Mouse (Mus musculus): ENCODE results near the gene Hes1. TPM values are rescaled to one million over a fixed set of nuclear protein-coding genes. Genes with fewer than 3 reads are reported as not detected.
"Not testable (repeated sequence)": the region's sequence is repeated elsewhere in the genome, so short reads cannot be mapped to it uniquely, and the experiment has no call there.

Gene Hes1
- polyA plus RNA-seq, 1 experiment = 41.0 TPM

DNA sequence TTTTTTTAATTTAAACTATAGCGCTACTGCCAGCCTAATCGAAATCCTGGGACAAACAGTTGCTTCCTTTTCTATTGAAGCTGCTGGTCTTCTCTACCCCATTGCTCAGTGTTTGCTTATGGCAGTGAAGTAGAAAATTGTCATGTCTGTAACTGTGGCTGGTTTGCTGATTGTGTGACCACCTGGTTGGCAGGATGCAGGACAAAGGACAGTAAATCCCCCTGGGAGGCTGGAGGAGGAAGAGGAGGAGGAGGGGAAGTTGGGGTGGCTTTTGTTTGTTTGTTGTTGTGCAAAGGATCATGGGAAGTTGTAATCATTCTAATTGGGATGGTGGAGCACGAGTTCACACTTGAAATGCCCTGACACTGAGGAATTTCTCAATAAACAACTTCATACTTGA is 38.8 kb downstream of the Hes1 start:
- Histone ChIP-seq H3K4me3 (ENCODE audit: low read depth, low read length) (no peak overlapping the region), H3K9ac (ENCODE audit: low read depth, poor library complexity, severe bottlenecking) (no peak overlapping the region), H3K27me3 (ENCODE audit: control insufficient read depth, insufficient read depth, low read length, poor library complexity, severe bottlenecking) (no peaks in the 10 kb centered on the region), H3K9me3 (replicated peaks; ENCODE audit: control insufficient read depth, insufficient read depth, low read length, poor library complexity, severe bottlenecking) (no peaks in the 10 kb centered on the region), H3K4me1 (ENCODE audit: control insufficient read depth, insufficient read depth, low read length) (no peaks in the 10 kb centered on the region), H3K27ac (ENCODE audit: insufficient read depth, low read length) (no peak overlapping the region), H3K36me3 (ENCODE audit: control insufficient read depth, insufficient read depth, low read length, poor library complexity, severe bottlenecking) (no peaks in the 10 kb centered on the region)
- TF ChIP-seq CTCF (IDR thresholded peaks at IDR 0.05; ENCODE audit: low read depth, low read length) = no peak
- TF ChIP-seq POLR2A (IDR thresholded peaks at IDR 0.05; ENCODE audit: insufficient read depth, low read length) = no peak
- TF ChIP-seq EP300 (IDR thresholded peaks at IDR 0.05; ENCODE audit: insufficient read depth, low read depth, low read length) = no peak

DNA sequence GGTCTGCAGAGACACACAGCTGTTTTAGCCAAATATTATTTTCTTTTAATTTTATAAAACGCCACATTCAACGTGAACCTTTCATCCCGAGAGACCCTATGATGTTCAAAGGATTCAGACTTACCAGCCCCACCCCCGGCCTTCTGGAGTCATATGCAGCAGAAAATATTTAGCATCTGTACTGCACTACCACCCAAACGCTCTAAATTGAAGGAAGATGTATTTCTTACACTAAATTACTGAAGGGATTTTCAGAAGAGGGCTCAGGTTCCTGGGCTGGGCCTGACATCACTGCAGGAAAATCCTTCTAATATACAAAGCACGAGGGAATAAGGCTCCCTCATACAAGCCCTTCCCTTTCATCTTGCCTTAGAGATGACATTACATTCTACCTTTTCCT is 39.3 kb downstream of the Hes1 start:
- Histone ChIP-seq H3K4me3 (ENCODE audit: low read depth, low read length) (no peak overlapping the region), H3K9ac (ENCODE audit: low read depth, poor library complexity, severe bottlenecking) (no peak overlapping the region), H3K9me3 (replicated peaks; ENCODE audit: control insufficient read depth, insufficient read depth, low read length, poor library complexity, severe bottlenecking) (peaks cover 2% of the 10 kb centered on the region; the same call in 1 of the 2 replicates), H3K36me3 (ENCODE audit: control insufficient read depth, insufficient read depth, low read length, poor library complexity, severe bottlenecking) (no peaks in the 10 kb centered on the region), H3K27ac (ENCODE audit: insufficient read depth, low read length) (no peak overlapping the region), H3K4me1 (ENCODE audit: control insufficient read depth, insufficient read depth, low read length) (no peaks in the 10 kb centered on the region), H3K27me3 (ENCODE audit: control insufficient read depth, insufficient read depth, low read length, poor library complexity, severe bottlenecking) (no peaks in the 10 kb centered on the region)
- no peak for TF ChIP-seq CTCF (IDR thresholded peaks at IDR 0.05; ENCODE audit: low read depth, low read length)
- TF ChIP-seq EP300 (IDR thresholded peaks at IDR 0.05; ENCODE audit: insufficient read depth, low read depth, low read length) = no peak
- TF ChIP-seq POLR2A (IDR thresholded peaks at IDR 0.05; ENCODE audit: insufficient read depth, low read length) = no peak

DNA sequence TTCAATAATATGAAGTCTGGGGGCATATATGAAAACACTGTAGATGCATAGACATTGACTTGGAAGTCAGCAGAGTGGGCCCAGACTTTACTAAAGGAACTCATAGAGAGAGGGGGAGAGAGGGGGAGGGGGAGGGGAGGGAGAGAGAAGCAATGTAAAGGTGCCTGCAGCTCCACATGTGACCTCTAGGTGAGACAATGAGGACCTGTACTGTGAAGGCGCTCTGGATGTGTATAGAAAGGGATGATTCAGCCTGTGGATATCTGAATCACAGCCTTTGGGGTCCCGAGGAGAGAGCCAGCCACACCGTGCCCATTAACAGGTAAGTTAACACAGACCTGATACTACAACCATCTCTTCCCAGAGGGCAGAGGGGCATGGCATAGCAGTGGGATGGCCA is 40.2 kb downstream of the Hes1 start:
- peaks cover 11% of the 10 kb centered on the region for H3K9me3 ChIP-seq (replicated peaks; ENCODE audit: control insufficient read depth, insufficient read depth, low read length, poor library complexity, severe bottlenecking)
- H3K9ac ChIP-seq (ENCODE audit: low read depth, poor library complexity, severe bottlenecking) = no peak overlapping the region

DNA sequence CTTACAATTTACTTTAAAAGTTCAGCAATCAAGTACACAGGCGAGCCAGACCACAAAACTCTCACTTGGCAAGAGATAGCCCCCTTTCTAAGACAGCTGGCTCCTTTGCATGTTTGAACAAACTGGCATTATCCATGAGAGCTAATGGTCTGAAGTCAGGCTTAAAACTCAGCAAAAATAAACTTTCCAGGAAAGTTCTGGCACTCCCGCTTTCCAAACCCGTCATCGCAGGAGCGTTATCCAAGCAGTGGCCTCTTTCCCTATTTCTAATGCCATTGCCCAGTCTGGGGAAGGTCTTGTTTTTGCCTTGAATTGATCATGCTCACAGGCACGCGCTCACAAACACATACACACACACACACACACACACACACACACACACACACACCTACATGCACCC is 41.3 kb downstream of the Hes1 start:
- TF ChIP-seq POLR2A (IDR thresholded peaks at IDR 0.05; ENCODE audit: insufficient read depth, low read length) = no peak
- TF ChIP-seq EP300 (IDR thresholded peaks at IDR 0.05; ENCODE audit: insufficient read depth, low read depth, low read length) = no peak
- Histone ChIP-seq H3K4me3 (ENCODE audit: low read depth, low read length) (no peak overlapping the region), H3K27me3 (ENCODE audit: control insufficient read depth, insufficient read depth, low read length, poor library complexity, severe bottlenecking) (no peaks in the 10 kb centered on the region), H3K9me3 (replicated peaks; ENCODE audit: control insufficient read depth, insufficient read depth, low read length, poor library complexity, severe bottlenecking) (peaks cover 19% of the 10 kb centered on the region), H3K27ac (ENCODE audit: insufficient read depth, low read length) (no peak overlapping the region), H3K4me1 (ENCODE audit: control insufficient read depth, insufficient read depth, low read length) (no peaks in the 10 kb centered on the region), H3K9ac (ENCODE audit: low read depth, poor library complexity, severe bottlenecking) (no peak overlapping the region), H3K36me3 (ENCODE audit: control insufficient read depth, insufficient read depth, low read length, poor library complexity, severe bottlenecking) (no peaks in the 10 kb centered on the region)

More for the DNA sequence above, 40.2 kb downstream of the Hes1 start:
- no peaks in the 10 kb centered on the region for H3K36me3 ChIP-seq (ENCODE audit: control insufficient read depth, insufficient read depth, low read length, poor library complexity, severe bottlenecking)
- H3K27me3 ChIP-seq (ENCODE audit: control insufficient read depth, insufficient read depth, low read length, poor library complexity, severe bottlenecking) = no peaks in the 10 kb centered on the region
- H3K27ac ChIP-seq (ENCODE audit: insufficient read depth, low read length) = no peak overlapping the region
- TF ChIP-seq EP300 (IDR thresholded peaks at IDR 0.05; ENCODE audit: insufficient read depth, low read depth, low read length) = no peak
- no peak for TF ChIP-seq CTCF (IDR thresholded peaks at IDR 0.05; ENCODE audit: low read depth, low read length)
- no peak for TF ChIP-seq POLR2A (IDR thresholded peaks at IDR 0.05; ENCODE audit: insufficient read depth, low read length)
- H3K4me3 ChIP-seq (ENCODE audit: low read depth, low read length) = no peak overlapping the region
- H3K4me1 ChIP-seq (ENCODE audit: control insufficient read depth, insufficient read depth, low read length) = no peaks in the 10 kb centered on the region

DNA sequence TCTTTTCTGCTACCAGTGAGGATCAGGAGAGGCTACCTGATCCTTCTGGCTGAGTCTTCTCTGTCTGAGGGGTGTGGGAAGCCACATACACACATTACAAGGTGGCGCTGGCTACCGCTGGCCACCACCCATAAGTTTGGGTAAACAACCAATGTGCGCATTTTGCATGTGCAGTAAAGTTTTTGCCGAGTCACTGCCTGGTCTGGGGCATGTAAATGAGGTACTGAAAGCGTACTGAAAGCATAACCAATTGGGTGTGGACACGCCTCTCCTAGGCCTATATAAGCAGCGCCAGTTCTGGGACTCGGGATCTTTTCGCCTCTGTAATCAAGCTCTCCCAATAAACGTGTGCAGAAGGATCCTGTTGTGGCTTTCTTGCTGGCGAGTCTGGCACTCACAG is 44.0 kb downstream of the Hes1 start:
- H3K36me3 ChIP-seq (ENCODE audit: control insufficient read depth, insufficient read depth, low read length, poor library complexity, severe bottlenecking); H3K27me3 ChIP-seq (ENCODE audit: control insufficient read depth, insufficient read depth, low read length, poor library complexity, severe bottlenecking); H3K27ac ChIP-seq (ENCODE audit: insufficient read depth, low read length); H3K4me1 ChIP-seq (ENCODE audit: control insufficient read depth, insufficient read depth, low read length); H3K9ac ChIP-seq (ENCODE audit: low read depth, poor library complexity, severe bottlenecking); H3K4me3 ChIP-seq (ENCODE audit: low read depth, low read length): not testable (repeated sequence)
- H3K9me3 ChIP-seq (replicated peaks; ENCODE audit: control insufficient read depth, insufficient read depth, low read length, poor library complexity, severe bottlenecking) = peaks cover 19% of the 10 kb centered on the region

DNA sequence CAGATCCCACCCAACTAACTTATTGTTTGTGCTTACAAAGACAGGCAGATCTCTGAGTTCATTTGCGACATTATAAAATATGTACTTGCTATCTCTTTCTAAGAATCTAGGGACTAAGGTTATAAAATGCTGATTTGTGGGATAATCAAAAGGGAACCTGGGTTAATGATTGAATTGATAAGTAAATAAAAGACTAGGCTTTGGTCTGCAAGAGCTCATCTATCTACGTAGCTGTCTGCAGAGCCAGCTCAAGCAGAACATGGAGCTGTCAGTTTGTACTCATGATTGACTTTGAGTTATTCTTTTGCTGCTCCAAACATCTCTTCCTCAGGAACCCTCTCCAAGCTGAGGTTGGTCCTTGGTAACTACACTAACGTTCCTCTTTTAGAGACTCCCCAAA is 46.3 kb downstream of the Hes1 start:
- peaks cover 4% of the 10 kb centered on the region for H3K4me1 ChIP-seq (ENCODE audit: control insufficient read depth, insufficient read depth, low read length)
- no peak overlapping the region for H3K4me3 ChIP-seq (ENCODE audit: low read depth, low read length)
- no peak for TF ChIP-seq CTCF (IDR thresholded peaks at IDR 0.05; ENCODE audit: low read depth, low read length)
- TF ChIP-seq EP300 (IDR thresholded peaks at IDR 0.05; ENCODE audit: insufficient read depth, low read depth, low read length) = no peak
- no peak for TF ChIP-seq POLR2A (IDR thresholded peaks at IDR 0.05; ENCODE audit: insufficient read depth, low read length)
- no peak overlapping the region for H3K27ac ChIP-seq (ENCODE audit: insufficient read depth, low read length)
- no peaks in the 10 kb centered on the region for H3K36me3 ChIP-seq (ENCODE audit: control insufficient read depth, insufficient read depth, low read length, poor library complexity, severe bottlenecking)
- H3K27me3 ChIP-seq (ENCODE audit: control insufficient read depth, insufficient read depth, low read length, poor library complexity, severe bottlenecking) = no peaks in the 10 kb centered on the region
- H3K9ac ChIP-seq (ENCODE audit: low read depth, poor library complexity, severe bottlenecking) = no peak overlapping the region
- H3K9me3 ChIP-seq (replicated peaks; ENCODE audit: control insufficient read depth, insufficient read depth, low read length, poor library complexity, severe bottlenecking) = peaks cover 19% of the 10 kb centered on the region

Data from ES-Bruce4 (cell line).